Mouse (Mus musculus) liver, adult 2 months (tissue): ENCODE measurements around the gene Slc43a2.

Experiments
- CTCF ChIP-seq: fragments of 200-500 bp; IDR thresholded peaks from 2 replicates; pipeline ENCODE4 v1.5.1; 2011; ENCODE audit warnings: low read depth, low read length, control low read depth
- POLR2A ChIP-seq: fragments of 200-500 bp; IDR thresholded peaks from 2 replicates; pipeline ENCODE4 v1.6.1; 2011; ENCODE audit warnings: low read length, control low read depth; ENCODE audit not compliant: insufficient read depth; ENCODE audit errors: extremely low read depth

DNA sequence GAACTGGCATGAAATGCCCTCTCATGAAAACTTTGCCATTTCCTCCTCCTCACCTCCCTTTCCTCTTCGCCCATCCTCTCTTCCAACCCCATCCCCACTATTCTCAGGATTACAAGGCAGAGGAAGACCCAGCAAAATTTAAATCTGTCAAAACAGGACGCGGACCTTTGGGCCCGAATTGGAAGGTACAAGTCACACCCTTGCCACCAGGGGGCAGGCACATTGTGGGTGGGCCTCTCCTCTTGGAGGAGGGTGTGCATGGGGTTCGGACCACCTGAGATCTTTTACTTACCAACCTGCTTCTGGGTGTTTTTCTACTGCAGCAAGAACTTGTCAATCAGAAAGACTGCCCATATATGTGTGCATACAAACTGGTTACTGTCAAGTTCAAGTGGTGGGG lies 87.6 kb downstream of the Slc43a2 start:
- TF ChIP-seq CTCF: peak; percentile 59
- TF ChIP-seq POLR2A: no peak
